Mouse (Mus musculus): ENCODE results near the gene Diras1.

DNA sequence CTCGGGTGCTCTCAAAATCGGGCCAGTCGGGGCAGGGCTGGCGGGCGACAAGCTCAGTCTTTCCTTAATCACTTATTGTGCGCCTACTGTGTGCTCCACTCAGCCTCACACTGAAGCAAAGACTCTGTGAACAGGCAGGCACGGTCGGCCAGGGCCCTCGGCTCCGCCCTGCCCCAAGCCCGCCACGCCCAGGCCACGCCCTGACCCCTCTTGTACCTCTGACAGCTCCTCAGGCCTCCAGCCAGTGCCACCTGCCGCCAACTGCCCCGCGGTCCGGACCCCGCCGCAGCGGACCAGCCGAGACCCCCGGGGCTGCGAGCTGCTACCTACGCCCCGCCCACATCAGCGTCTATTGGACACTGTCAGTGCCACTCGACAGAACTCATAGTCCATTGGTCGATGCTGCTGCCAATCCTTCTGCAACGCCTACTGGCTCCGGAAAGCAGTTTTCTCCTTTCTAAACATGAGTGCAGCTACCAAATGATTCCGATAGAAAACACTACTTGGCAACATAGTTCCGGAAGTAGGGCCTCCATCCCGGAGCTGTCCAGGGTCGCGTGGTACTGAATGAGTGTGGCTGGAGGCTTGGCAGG is 11.6 kb upstream of the Diras1 start, which contains the start of gene Slc39a3:
- TF ChIP-seq CTCF (IDR thresholded peaks at IDR 0.05; ENCODE audit: low read depth) (no peak), EP300 (IDR thresholded peaks at IDR 0.05; ENCODE audit: low read depth) (peak; percentile 61)
